Mouse (Mus musculus) hindbrain, embryonic 16.5 days (tissue): ENCODE measurements around the gene Wbp1. TPM values are rescaled to one million over a fixed set of nuclear protein-coding genes. Genes with fewer than 3 reads are reported as not detected.
A peak's percentile ranks its signal among the peaks of the same experiment; 100 is the strongest.

Experiments
- ATAC-seq: fragments of 200-750 bp; cut with Nextera tagmentation; 2 replicates; pipeline ENCODE4 v1.8.0; 2017; ENCODE audit warnings: moderate TSS enrichment, moderate library complexity
- H3K27ac ChIP-seq: fragments of 300-500 bp; sonication (generic); 2 replicates; pipeline ENCODE4 v1.5.1; 2014; ENCODE audit warnings: low read depth, mild to moderate bottlenecking, control low read depth, low read length, moderate library complexity
- H3K27me3 ChIP-seq: fragments of 300-500 bp; sonication (generic); replicated peaks from 2 replicates; pipeline ENCODE4 v1.6.1; 2014; ENCODE audit warnings: low read length; ENCODE audit not compliant: control insufficient read depth, insufficient read depth
- H3K36me3 ChIP-seq: fragments of 300-500 bp; sonication (generic); 2 replicates; pipeline ENCODE4 v1.6.1; 2014; ENCODE audit warnings: mild to moderate bottlenecking, low read length, moderate library complexity, mixed read lengths; ENCODE audit not compliant: control insufficient read depth, insufficient read depth
- H3K4me1 ChIP-seq: fragments of 300-500 bp; sonication (generic); 2 replicates; pipeline ENCODE4 v1.6.1; 2014; ENCODE audit warnings: low read depth, low read length; ENCODE audit not compliant: control insufficient read depth, insufficient read depth
- H3K4me2 ChIP-seq: fragments of 300-500 bp; sonication (generic); 2 replicates; pipeline ENCODE4 v1.6.1; 2014; ENCODE audit warnings: mild to moderate bottlenecking, low read length, control low read depth, moderate library complexity
- H3K4me3 ChIP-seq: fragments of 300-500 bp; sonication (generic); 2 replicates; pipeline ENCODE4 v1.5.1; 2014; ENCODE audit warnings: mild to moderate bottlenecking, low read length, control low read depth, moderate library complexity
- H3K9ac ChIP-seq: fragments of 300-500 bp; sonication (generic); 2 replicates; pipeline ENCODE4 v1.6.1; 2014; ENCODE audit warnings: low read depth, mild to moderate bottlenecking, control low read depth, low read length, moderate library complexity
- H3K9me3 ChIP-seq: fragments of 300-500 bp; sonication (generic); 2 replicates; pipeline ENCODE4 v1.6.1; 2014; ENCODE audit warnings: mild to moderate bottlenecking, low read length, moderate library complexity; ENCODE audit not compliant: control insufficient read depth
- WGBS: fragments of 180-500 bp; shearing (Covaris S2); extraction: QIAGEN DNeasy Blood & Tissue Kit; methylation state at CpG from one replicate; pipeline ENCODE4 v1.1.7; 2014; 5-methylcytosine and 5-hydroxymethylcytosine counted together
- polyA plus RNA-seq: library from polyadenylated mRNA; unstranded; fragments of >200 nt; fragmentation: Nextera tagmentation; extraction: Ambion mirVana; gene quantifications from 2 replicates; pipeline ENCODE4 v1.2.1, GENCODE M21; 2015

Wbp1 gene
- 146 and 148 TPM in 2 replicates for polyA plus RNA-seq

DNA sequence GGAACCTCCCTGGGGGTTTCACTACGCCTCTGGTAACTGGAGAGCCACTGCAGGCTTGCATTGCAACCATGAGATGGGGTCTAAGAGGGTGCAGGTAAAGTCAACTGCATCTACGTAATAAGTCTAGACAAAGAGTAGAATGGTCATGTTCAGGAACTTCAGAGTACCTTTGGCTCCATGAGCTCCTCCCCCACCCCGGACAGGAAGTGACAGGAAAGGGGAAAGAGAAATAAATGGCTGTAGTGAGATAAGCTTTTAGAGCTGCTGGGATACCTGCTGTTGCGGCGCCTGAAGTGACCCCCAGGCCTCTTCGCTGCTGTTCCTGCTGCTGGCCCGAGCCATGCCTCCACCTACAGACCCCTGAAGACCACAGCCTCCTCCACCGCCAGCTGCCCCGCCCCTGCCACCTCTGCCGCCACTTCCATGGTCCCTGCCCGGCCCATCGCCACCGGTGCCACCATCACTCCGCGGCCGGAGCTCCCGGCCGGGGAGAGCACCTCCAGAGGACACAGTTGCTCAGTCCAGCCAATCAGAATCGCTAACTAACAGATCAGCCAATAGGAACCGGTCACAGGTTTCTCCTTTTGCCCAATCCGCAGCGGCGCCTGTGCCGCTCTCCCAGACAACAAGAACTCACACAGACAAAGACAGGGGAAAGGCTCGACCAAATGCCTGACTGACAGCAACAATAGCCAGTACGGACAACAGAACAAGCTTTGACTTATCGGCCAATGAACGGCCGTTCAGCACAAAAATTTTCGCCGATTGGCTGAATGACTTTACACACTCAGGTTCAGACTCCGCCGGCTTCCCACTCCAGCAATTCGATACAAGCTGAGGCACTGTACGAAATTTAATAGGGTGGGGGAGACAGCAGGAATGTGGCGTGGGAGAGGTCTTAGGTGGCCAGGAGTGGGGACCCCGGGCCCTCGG is at the start of gene Wbp1:
Gene Wbp1, minus strand, starts transcription at position 630 of the 933 bp plus-strand sequence.
- ATAC-seq, result peak; percentile 95
- peak within 1 kb of the TSS; percentile 96 for H3K27ac ChIP-seq
- H3K4me2 ChIP-seq, result peak within 1 kb of the TSS; percentile 98
- no peaks in the 10 kb centered on the region for H3K27me3 ChIP-seq
- H3K9me3 ChIP-seq, result no peaks in the 10 kb centered on the region
- under 1% methylated on average over 38 of the region's 38 CpGs for WGBS
- H3K9ac ChIP-seq, result peak within 1 kb of the TSS; percentile 91
- H3K4me1 ChIP-seq, result peaks cover 48% of the 10 kb centered on the region
- H3K36me3 ChIP-seq, result peaks cover 14% of the 10 kb centered on the region; the same call in 1 of the 2 replicates
- H3K4me3 ChIP-seq, result peak within 1 kb of the TSS; percentile 80

DNA sequence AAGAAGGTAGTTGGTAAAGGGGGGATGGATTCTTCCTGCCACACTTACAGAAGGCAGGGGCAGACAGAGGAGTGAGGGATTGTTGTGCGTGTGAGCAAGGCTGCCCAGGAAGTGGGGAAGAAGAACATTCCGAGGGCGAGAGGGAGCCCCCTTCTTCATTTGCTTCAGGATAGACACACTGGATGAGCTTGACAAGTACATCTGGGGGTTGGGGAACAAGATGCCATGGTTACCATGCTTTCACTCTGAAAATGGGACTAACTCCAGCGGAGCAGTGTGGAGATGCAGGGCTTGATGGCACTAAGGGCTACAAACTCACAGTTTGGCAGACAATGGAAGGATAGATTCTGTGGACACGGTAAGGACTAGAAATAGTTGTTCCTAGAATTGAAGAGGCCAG is 49.7 kb upstream of the Wbp1 start:
- Histone ChIP-seq H3K4me2 (peak overlapping the region; percentile 59), H3K9ac (peak overlapping the region; percentile 59), H3K27ac (0 out of 2 replicates have a peak overlapping the region, but pooled peaks have one; percentile 51), H3K4me1 (peaks cover 36% of the 10 kb centered on the region), H3K4me3 (peak overlapping the region; percentile 43), H3K9me3 (no peaks in the 10 kb centered on the region), H3K27me3 (no peaks in the 10 kb centered on the region), H3K36me3 (no peaks in the 10 kb centered on the region)
- 76% methylated on average over 5 of the region's 5 CpGs for WGBS
- no peak for ATAC-seq

DNA sequence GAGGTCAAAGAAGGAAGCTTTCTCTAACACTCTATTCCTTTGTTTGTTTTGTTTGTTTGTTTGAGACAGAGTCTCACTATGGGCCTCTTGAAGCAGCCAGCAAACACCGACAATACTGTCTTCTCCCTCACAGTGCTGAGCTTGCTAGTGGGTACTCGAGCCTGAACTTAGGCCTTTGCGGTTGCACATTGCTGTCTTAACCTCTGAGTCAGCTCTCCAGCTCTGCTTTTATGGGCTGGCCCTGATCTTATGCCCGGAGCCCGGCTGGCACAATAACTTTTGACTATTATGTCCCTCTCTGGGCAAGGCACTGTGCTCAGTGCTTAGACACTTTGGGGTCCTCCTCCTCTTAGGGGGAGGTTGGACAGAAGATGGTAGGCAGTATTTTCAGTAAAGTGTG is 48.5 kb upstream of the Wbp1 start:
- H3K9me3 ChIP-seq, result no peaks in the 10 kb centered on the region
- H3K36me3 ChIP-seq, result no peaks in the 10 kb centered on the region
- H3K27me3 ChIP-seq, result no peaks in the 10 kb centered on the region
- peaks cover 40% of the 10 kb centered on the region for H3K4me1 ChIP-seq
- H3K4me2 ChIP-seq, result no peak overlapping the region
- ATAC-seq, result no peak
- no peak overlapping the region for H3K27ac ChIP-seq
- no peak overlapping the region for H3K4me3 ChIP-seq
- WGBS, result 82% methylated on average over 5 of the region's 5 CpGs
- H3K9ac ChIP-seq, result no peak overlapping the region

DNA sequence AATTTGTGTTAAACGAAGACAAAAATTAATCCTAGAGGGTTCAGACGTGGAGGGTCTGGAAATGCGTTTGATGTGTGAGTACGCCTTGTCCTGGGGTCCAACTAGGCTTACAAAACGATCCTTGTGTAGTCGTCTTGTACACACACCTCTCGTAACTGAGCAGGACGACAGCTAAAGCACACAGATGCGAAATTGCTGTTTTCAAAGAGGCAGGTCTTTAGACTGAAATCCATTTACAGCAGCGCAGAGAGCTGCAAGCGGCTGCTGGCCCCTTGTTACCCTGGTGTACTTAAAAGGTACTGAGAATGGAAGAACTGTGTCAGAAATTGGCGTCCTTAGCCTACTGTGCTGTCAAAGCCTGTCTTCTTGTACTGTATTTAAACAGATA is 44.9 kb upstream of the Wbp1 start:
- peak overlapping the region; percentile 94 for H3K9ac ChIP-seq
- peak overlapping the region; percentile 75 for H3K4me2 ChIP-seq
- H3K36me3 ChIP-seq, result no peaks in the 10 kb centered on the region
- peak overlapping the region; percentile 88 for H3K4me3 ChIP-seq
- peaks cover 45% of the 10 kb centered on the region for H3K4me1 ChIP-seq
- H3K9me3 ChIP-seq, result no peaks in the 10 kb centered on the region
- peak overlapping the region; percentile 96 for H3K27ac ChIP-seq
- H3K27me3 ChIP-seq, result peaks cover 17% of the 10 kb centered on the region
- 0% methylated on average over 12 of the region's 12 CpGs for WGBS
- no peak; the same call in 1 of the 2 replicates for ATAC-seq

DNA sequence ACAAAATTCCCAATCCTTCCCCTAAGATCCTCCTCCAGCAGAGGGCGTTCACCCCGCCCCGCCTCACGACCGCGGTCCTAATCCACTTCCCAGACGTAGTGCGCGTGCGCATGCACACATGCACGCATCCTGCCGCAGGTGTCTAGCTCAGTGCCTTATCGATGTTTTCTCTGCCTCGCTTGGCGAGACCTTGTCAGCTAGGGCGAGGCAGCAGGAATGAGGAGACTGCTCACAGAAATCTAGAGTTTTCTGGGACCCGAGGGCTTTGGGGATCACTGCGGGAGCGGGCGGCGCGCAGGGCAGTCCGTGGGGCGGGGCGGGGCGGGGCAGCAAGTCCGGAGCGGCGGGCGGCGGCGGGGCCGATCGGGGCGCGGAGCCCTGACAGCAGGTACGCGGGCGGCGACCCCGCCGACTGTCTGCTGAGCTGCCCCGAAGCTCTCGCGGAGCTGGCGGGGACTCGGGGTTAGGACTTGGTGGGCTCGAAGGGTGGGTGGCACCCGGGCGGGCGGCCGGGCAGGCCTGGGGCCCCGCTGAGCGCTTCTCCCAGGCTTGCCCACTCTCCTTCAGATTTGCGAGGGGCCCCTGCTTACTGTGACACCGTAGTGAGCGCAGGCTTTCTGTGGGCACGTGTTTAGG is 44.4 kb upstream of the Wbp1 start, which contains the start of gene Dctn1:
Gene Dctn1, plus strand, starts transcription at position 314 of the 636 bp plus-strand sequence.
- under 1% methylated on average over 57 of the region's 58 CpGs for WGBS
- Histone ChIP-seq H3K4me3 (peak within 1 kb of the TSS; percentile 88), H3K27ac (peak within 1 kb of the TSS; percentile 96), H3K36me3 (no peaks in the 10 kb centered on the region), H3K9me3 (no peaks in the 10 kb centered on the region), H3K4me2 (peak within 1 kb of the TSS; percentile 75), H3K9ac (peak within 1 kb of the TSS; percentile 94), H3K4me1 (peaks cover 39% of the 10 kb centered on the region), H3K27me3 (peaks cover 22% of the 10 kb centered on the region)
- peak; percentile 87 for ATAC-seq

GRCm38 (mm10) chr6:83165026-83165606 is 43.8 kb upstream of the Wbp1 start:
- WGBS, result 5% methylated on average over 6 of the region's 6 CpGs
- peak overlapping the region; percentile 96 for H3K27ac ChIP-seq
- peak; percentile 38 for ATAC-seq
- H3K4me2 ChIP-seq, result peak overlapping the region; percentile 75
- no peaks in the 10 kb centered on the region for H3K9me3 ChIP-seq
- peaks cover 28% of the 10 kb centered on the region for H3K27me3 ChIP-seq
- H3K4me3 ChIP-seq, result peak overlapping the region; percentile 88
- H3K9ac ChIP-seq, result peak overlapping the region; percentile 94
- no peaks in the 10 kb centered on the region for H3K36me3 ChIP-seq
- H3K4me1 ChIP-seq, result peaks cover 39% of the 10 kb centered on the region

GRCm38 (mm10) chr6:83162701-83163100 is 41.3 kb upstream of the Wbp1 start:
- Histone ChIP-seq H3K27me3 (peaks cover 30% of the 10 kb centered on the region), H3K4me3 (peak overlapping the region; percentile 32), H3K27ac (no peak overlapping the region), H3K36me3 (no peaks in the 10 kb centered on the region), H3K4me1 (peaks cover 28% of the 10 kb centered on the region), H3K9me3 (no peaks in the 10 kb centered on the region), H3K4me2 (peak overlapping the region; percentile 59), H3K9ac (no peak overlapping the region)
- no peak for ATAC-seq
- 0% methylated on average over 8 of the region's 8 CpGs for WGBS

- Histone ChIP-seq H3K27ac (no peak overlapping the region), H3K4me2 (peak overlapping the region; percentile 59), H3K9me3 (no peaks in the 10 kb centered on the region), H3K9ac (peak overlapping the region; percentile 50), H3K4me1 (peaks cover 23% of the 10 kb centered on the region), H3K36me3 (no peaks in the 10 kb centered on the region), H3K27me3 (peaks cover 30% of the 10 kb centered on the region), H3K4me3 (peak overlapping the region; percentile 32)
- no peak for ATAC-seq
- WGBS, result 2% methylated on average over 49 of the region's 49 CpGs
Measured at GRCm38 (mm10) chr6:83161921-83162641, 40.7 kb upstream of the Wbp1 start.
